Mouse (Mus musculus): ENCODE measurements around the gene Vmn1r210.

DNA sequence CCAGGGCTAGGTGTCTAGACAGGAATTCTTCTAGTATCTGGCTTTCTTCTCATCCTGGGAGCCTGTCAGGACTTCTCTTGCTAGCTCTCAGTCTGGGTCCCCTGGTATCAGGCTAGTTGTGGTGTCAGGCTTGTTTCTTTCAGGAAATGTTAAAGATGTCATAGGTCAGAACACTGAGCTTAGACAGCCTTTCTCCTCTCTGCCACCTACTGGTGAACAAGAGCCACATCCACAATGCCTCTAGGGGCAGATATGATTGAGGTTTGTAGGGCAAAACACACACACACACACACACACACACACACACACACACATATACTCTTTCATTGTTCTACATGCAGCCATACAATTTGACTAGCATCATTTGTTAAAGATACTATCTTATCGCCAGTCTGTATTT, 48.1 kb upstream of the Vmn1r210 start:
- TF ChIP-seq POLR2A (IDR thresholded peaks at IDR 0.05; ENCODE audit: insufficient read length, low read depth) (no peak), MAX (IDR thresholded peaks at IDR 0.05; ENCODE audit: low read depth) (no peak), POLR2AphosphoS2 (IDR thresholded peaks at IDR 0.05; ENCODE audit: insufficient read length, low read depth) (no peak), USF1 (IDR thresholded peaks at IDR 0.05; ENCODE audit: low read depth) (no peak), CEBPB (IDR thresholded peaks at IDR 0.05; ENCODE audit: insufficient read depth, poor library complexity, severe bottlenecking) (no peak), E2F4 (IDR thresholded peaks at IDR 0.05; ENCODE audit: insufficient read depth) (no peak)
